Comparison of ENCODE assay signal across 14 mouse cellular contexts in genomic region chr19:45621061-45621460, GRCm38 (mm10).
"Had no signal": no experiment of that assay in that cellular context is flagged by ENCODE, and none has a peak within 500 bp of the region (broad histone marks: within the 10 kb centered on the region; RNA-seq: fewer than 3 reads in every experiment).

No protein-coding gene starts in this region.

- H3K4me2 ChIP-seq: liver, embryonic 11.5 days; liver, embryonic 15.5 days; lung, embryonic 14.5 days; midbrain, embryonic 12.5 days had no signal

- H3K4me3 ChIP-seq: layer of hippocampus, adult 2 months; limb, embryonic 10.5 days; liver, embryonic 15.5 days; megakaryocyte, embryonic 14.5 days; midbrain, embryonic 12.5 days had no signal

- ATAC-seq: inflammation-experienced regulatory T-cells, adult 6 months; intestine, postnatal 0 days had no signal

- H3K9me3 ChIP-seq: limb, embryonic 10.5 days; liver, embryonic 15.5 days; megakaryocyte, embryonic 14.5 days; midbrain, embryonic 12.5 days had no signal

- H3K27ac ChIP-seq: layer of hippocampus, adult 2 months; liver, embryonic 15.5 days; macrophage; midbrain, embryonic 12.5 days; stomach, postnatal 0 days had no signal

- DNase-seq: lung, embryonic 14.5 days; lung, postnatal 10 days; right cerebral cortex, postnatal 25 days; thymus, postnatal 4 days had no signal

- H3K27me3 ChIP-seq: liver, embryonic 15.5 days; megakaryocyte, embryonic 14.5 days had no signal

- H3K9ac ChIP-seq: liver, embryonic 15.5 days; lung, embryonic 14.5 days; midbrain, embryonic 12.5 days had no signal
